Mouse (Mus musculus) ES-Bruce4 (cell line): ENCODE measurements around the gene Pdgfc. TPM values are rescaled to one million over a fixed set of nuclear protein-coding genes. Genes with fewer than 3 reads are reported as not detected.

Experiments
- H3K27ac ChIP-seq: 2 replicates; pipeline ENCODE4 v1.5.1; 2012; ENCODE audit warnings: low read length, inconsistent platforms; ENCODE audit not compliant: insufficient read depth
- H3K27me3 ChIP-seq: 2 replicates; pipeline ENCODE4 v1.6.1; 2012; ENCODE audit warnings: mild to moderate bottlenecking, low read length, inconsistent platforms; ENCODE audit not compliant: control insufficient read depth, poor library complexity, insufficient read depth, severe bottlenecking
- H3K36me3 ChIP-seq: 2 replicates; pipeline ENCODE4 v1.6.1; 2012; ENCODE audit warnings: inconsistent platforms, mild to moderate bottlenecking, low read length, moderate library complexity; ENCODE audit not compliant: control insufficient read depth, poor library complexity, insufficient read depth, severe bottlenecking
- H3K4me1 ChIP-seq: one replicate; pipeline ENCODE4 v1.8.1; 2011; ENCODE audit warnings: low read length; ENCODE audit not compliant: control insufficient read depth, insufficient read depth
- H3K4me3 ChIP-seq: 2 replicates; pipeline ENCODE4 v1.5.1; 2011; ENCODE audit warnings: low read depth, mild to moderate bottlenecking, low read length
- H3K9ac ChIP-seq: 2 replicates; pipeline ENCODE4 v1.6.1; 2012; ENCODE audit warnings: low read depth, mild to moderate bottlenecking, inconsistent platforms; ENCODE audit not compliant: poor library complexity, severe bottlenecking
- H3K9me3 ChIP-seq: replicated peaks from 2 replicates; pipeline ENCODE4 v1.6.1; 2012; ENCODE audit warnings: mild to moderate bottlenecking, low read length, inconsistent platforms; ENCODE audit not compliant: control insufficient read depth, poor library complexity, insufficient read depth, severe bottlenecking
- CTCF ChIP-seq: IDR thresholded peaks from one replicate; pipeline ENCODE4 v1.8.1; 2011; ENCODE audit warnings: low read depth, low read length
- EP300 ChIP-seq: IDR thresholded peaks from 2 replicates; pipeline ENCODE4 v1.6.1; 2011; ENCODE audit warnings: low read depth, low read length; ENCODE audit not compliant: insufficient read depth
- POLR2A ChIP-seq: IDR thresholded peaks from one replicate; pipeline ENCODE4 v1.8.1; 2011; ENCODE audit warnings: low read length; ENCODE audit not compliant: insufficient read depth
- polyA plus RNA-seq: library from polyadenylated mRNA; stranded (reverse); fragments of >200 nt; gene quantifications from 2 replicates; pipeline ENCODE4 v1.2.4, GENCODE M21; 2011; ENCODE audit warnings: low read depth; ENCODE audit not compliant: missing spikeins, insufficient read depth, insufficient read length

Pdgfc gene
- polyA plus RNA-seq, 1 experiment, result 5.5 TPM

DNA sequence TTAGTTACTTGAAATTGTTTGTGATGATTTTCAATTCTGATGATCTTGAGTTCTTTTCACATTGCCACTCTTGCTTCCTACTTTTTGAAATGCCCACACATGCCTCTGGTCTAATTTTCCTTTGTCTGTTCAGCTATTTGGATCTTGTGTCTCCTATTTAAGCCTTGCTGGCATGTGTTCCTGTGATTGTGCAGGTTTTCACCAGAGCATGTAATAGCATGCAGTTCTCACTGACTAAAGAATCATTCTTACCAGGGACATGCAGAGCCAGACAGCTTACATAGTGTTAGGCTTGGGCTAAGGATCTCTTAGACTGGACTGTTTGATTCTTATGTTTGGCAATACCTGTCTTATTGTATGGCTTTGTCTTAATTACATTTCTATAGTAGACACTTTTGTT is 107.5 kb downstream of the Pdgfc start:
- H3K4me3 ChIP-seq, result no peak overlapping the region
- no peaks in the 10 kb centered on the region for H3K36me3 ChIP-seq
- TF ChIP-seq EP300 (no peak), POLR2A (no peak), CTCF (no peak)
- no peaks in the 10 kb centered on the region for H3K9me3 ChIP-seq
- H3K9ac ChIP-seq, result no peak overlapping the region
- H3K27me3 ChIP-seq, result no peaks in the 10 kb centered on the region
- H3K27ac ChIP-seq, result no peak overlapping the region
- H3K4me1 ChIP-seq, result no peaks in the 10 kb centered on the region

- no peak overlapping the region for H3K27ac ChIP-seq
- no peaks in the 10 kb centered on the region for H3K4me1 ChIP-seq
- H3K36me3 ChIP-seq, result no peaks in the 10 kb centered on the region
- no peak overlapping the region for H3K9ac ChIP-seq
- no peak overlapping the region for H3K4me3 ChIP-seq
- no peaks in the 10 kb centered on the region for H3K9me3 ChIP-seq
- no peaks in the 10 kb centered on the region for H3K27me3 ChIP-seq
- TF ChIP-seq CTCF (no peak), EP300 (no peak), POLR2A (no peak)
Observed at GRCm38 (mm10) chr3:81149109-81149521, 112.9 kb downstream of the Pdgfc start.

GRCm38 (mm10) chr3:81150228-81150627 is 114.0 kb downstream of the Pdgfc start:
- Histone ChIP-seq H3K36me3 (no peaks in the 10 kb centered on the region), H3K27ac (no peak overlapping the region), H3K27me3 (no peaks in the 10 kb centered on the region), H3K9me3 (no peaks in the 10 kb centered on the region), H3K9ac (no peak overlapping the region), H3K4me3 (no peak overlapping the region), H3K4me1 (no peaks in the 10 kb centered on the region)
- no peak for TF ChIP-seq POLR2A
- no peak for TF ChIP-seq CTCF

GRCm38 (mm10) chr3:81154420-81154819 is 118.2 kb downstream of the Pdgfc start:
- no peaks in the 10 kb centered on the region for H3K9me3 ChIP-seq
- H3K9ac ChIP-seq, result no peak overlapping the region
- H3K4me3 ChIP-seq, result no peak overlapping the region

DNA sequence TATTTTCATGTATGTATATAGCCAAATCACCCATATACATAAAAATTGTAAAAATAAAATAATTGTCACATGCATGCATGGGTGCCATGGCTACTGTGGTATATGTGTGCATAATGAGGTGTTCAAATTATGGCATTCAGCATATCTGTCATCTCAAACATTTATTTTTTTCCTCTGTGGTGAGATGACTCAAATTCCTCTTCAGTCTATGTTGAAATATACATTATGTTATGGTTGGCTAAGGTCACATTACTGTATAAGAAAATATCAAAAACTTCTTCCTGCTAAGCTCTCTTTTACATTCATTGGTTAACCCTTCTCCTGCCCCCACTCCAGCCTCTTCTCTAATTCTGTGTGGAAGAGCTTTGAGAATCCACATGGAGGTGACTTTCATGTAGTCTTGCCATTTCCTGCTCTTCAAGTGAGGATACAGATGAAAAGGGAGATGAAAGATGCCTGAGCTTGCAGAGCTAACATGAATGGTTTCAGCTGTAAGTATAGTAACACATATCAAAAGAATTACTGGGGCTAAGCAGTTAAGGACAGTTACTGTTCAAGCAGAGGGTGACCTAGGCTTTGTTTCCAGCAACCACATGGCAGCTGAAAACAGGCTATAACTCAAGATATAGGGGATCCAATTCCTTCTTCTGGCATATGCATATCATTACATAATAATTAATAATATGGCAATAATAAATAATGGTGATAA is 124.4 kb downstream of the Pdgfc start:
- no peak for TF ChIP-seq EP300
- no peak for TF ChIP-seq POLR2A
- H3K36me3 ChIP-seq, result no peaks in the 10 kb centered on the region
- no peak overlapping the region for H3K9ac ChIP-seq
- no peak overlapping the region for H3K27ac ChIP-seq
- H3K9me3 ChIP-seq, result no peaks in the 10 kb centered on the region
- no peak overlapping the region for H3K4me3 ChIP-seq
- no peaks in the 10 kb centered on the region for H3K4me1 ChIP-seq
- no peaks in the 10 kb centered on the region for H3K27me3 ChIP-seq

More at GRCm38 (mm10) chr3:81154420-81154819, 118.2 kb downstream of the Pdgfc start:
- no peaks in the 10 kb centered on the region for H3K36me3 ChIP-seq
- H3K4me1 ChIP-seq, result no peaks in the 10 kb centered on the region
- no peaks in the 10 kb centered on the region for H3K27me3 ChIP-seq
- H3K27ac ChIP-seq, result no peak overlapping the region
- TF ChIP-seq POLR2A (no peak), EP300 (no peak), CTCF (no peak)

DNA sequence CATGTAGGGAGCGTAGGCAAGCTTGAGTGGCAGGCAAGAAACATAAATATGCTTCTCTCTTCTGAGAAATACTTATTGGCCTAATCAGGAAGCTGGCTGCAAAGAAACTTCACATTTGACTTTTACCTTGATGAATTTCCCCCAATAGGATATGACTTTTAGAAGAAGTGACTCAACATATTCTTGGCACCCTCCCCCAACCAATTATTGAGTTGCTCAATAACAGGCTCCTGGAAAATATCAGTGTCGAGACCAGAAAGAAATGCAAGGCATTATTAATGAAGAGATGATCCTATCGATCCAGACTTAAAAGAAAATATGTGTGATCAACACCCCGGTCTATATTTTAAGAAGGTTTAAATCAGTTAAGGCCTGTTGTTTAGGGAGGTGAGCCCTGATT is 125.9 kb downstream of the Pdgfc start:
- Histone ChIP-seq H3K4me3 (no peak overlapping the region), H3K9me3 (no peaks in the 10 kb centered on the region), H3K9ac (no peak overlapping the region), H3K4me1 (no peaks in the 10 kb centered on the region), H3K27ac (no peak overlapping the region), H3K36me3 (no peaks in the 10 kb centered on the region), H3K27me3 (no peaks in the 10 kb centered on the region)
- TF ChIP-seq EP300 (no peak), CTCF (no peak), POLR2A (no peak)
